Mouse (Mus musculus): ENCODE data around the gene Tmem107. TPM values are rescaled to one million over a fixed set of nuclear protein-coding genes. Genes with fewer than 3 reads are reported as not detected.

Tmem107 gene
- total and polyA plus RNA-seq, 2 experiments from 2014 or later: 28.6 to 135 TPM

- Histone ChIP-seq H3K4me3 (ENCODE audit: low read length) (no peak overlapping the region), H3K27ac (no peak overlapping the region), H3K4me1 (ENCODE audit: insufficient read depth, low read length) (peaks cover 8% of the 10 kb centered on the region; the same call in 1 of the 2 replicates), H3K27me3 (ENCODE audit: insufficient read depth, low read length) (no peaks in the 10 kb centered on the region), H3K9ac (replicated peaks; ENCODE audit: low read length) (no peak overlapping the region), H3K9me3 (ENCODE audit: low read length) (no peaks in the 10 kb centered on the region), H3K4me2 (ENCODE audit: low read depth, low read length) (no peak overlapping the region), H3K36me3 (ENCODE audit: insufficient read depth, low read length) (no peaks in the 10 kb centered on the region)
- 45% methylated on average over 2 of the region's 2 CpGs for WGBS
- no peak for TF ChIP-seq CTCF (IDR thresholded peaks at IDR 0.05; ENCODE audit: low read depth)
- ATAC-seq (no peak), DNase-seq (ENCODE audit: low spot score) (no peak)
These were observed 4.1 kb downstream of the Tmem107 start for GRCm38 (mm10) chr11:69074776-69075069.

GRCm38 (mm10) chr11:69075764-69076479 lies 5.3 kb downstream of the Tmem107 start:
- ATAC-seq: no peak
- Histone ChIP-seq H3K4me3 (ENCODE audit: low read length) (no peak overlapping the region), H3K27ac (no peak overlapping the region), H3K36me3 (ENCODE audit: insufficient read depth, low read length) (no peaks in the 10 kb centered on the region), H3K9ac (replicated peaks; ENCODE audit: low read length) (no peak overlapping the region), H3K9me3 (ENCODE audit: low read length) (no peaks in the 10 kb centered on the region), H3K4me1 (ENCODE audit: insufficient read depth, low read length) (peaks cover 6% of the 10 kb centered on the region; the same call in 1 of the 2 replicates), H3K27me3 (ENCODE audit: insufficient read depth, low read length) (no peaks in the 10 kb centered on the region), H3K4me2 (ENCODE audit: low read depth, low read length) (no peak overlapping the region)
- no peak for DNase-seq (ENCODE audit: low spot score)
- TF ChIP-seq CTCF (IDR thresholded peaks at IDR 0.05; ENCODE audit: low read depth): no peak
- WGBS: 48% methylated on average over 8 of the region's 9 CpGs

- TF ChIP-seq CTCF (IDR thresholded peaks at IDR 0.05; ENCODE audit: low read depth): no peak
- DNase-seq (ENCODE audit: low spot score) (peak; percentile 64), ATAC-seq (no peak)
- no peaks in the 10 kb centered on the region for H3K27me3 ChIP-seq (ENCODE audit: insufficient read depth, low read length)
- H3K9ac ChIP-seq (replicated peaks; ENCODE audit: low read length): no peak overlapping the region
- WGBS: 51% methylated on average over 5 of the region's 5 CpGs
- no peaks in the 10 kb centered on the region for H3K36me3 ChIP-seq (ENCODE audit: insufficient read depth, low read length)
- H3K4me1 ChIP-seq (ENCODE audit: insufficient read depth, low read length): peaks cover under 1% of the 10 kb centered on the region; the same call in 1 of the 2 replicates
- no peaks in the 10 kb centered on the region for H3K9me3 ChIP-seq (ENCODE audit: low read length)
- no peak overlapping the region for H3K4me2 ChIP-seq (ENCODE audit: low read depth, low read length)
- no peak overlapping the region for H3K4me3 ChIP-seq (ENCODE audit: low read length)
- no peak overlapping the region for H3K27ac ChIP-seq
These were observed 6.0 kb downstream of the Tmem107 start for GRCm38 (mm10) chr11:69076572-69076971.

GRCm38 (mm10) chr11:69077316-69077715 lies 6.7 kb downstream of the Tmem107 start:
- no peak overlapping the region for H3K4me3 ChIP-seq (ENCODE audit: low read length)
- H3K9ac ChIP-seq (replicated peaks; ENCODE audit: low read length): no peak overlapping the region
- no peaks in the 10 kb centered on the region; the same call in 1 of the 2 replicates for H3K4me1 ChIP-seq (ENCODE audit: insufficient read depth, low read length)
- H3K36me3 ChIP-seq (ENCODE audit: insufficient read depth, low read length): no peaks in the 10 kb centered on the region
- 90% methylated on average over 9 of the region's 9 CpGs for WGBS
- H3K27ac ChIP-seq: no peak overlapping the region
- DNase-seq (ENCODE audit: low spot score): no peak
- TF ChIP-seq CTCF (IDR thresholded peaks at IDR 0.05; ENCODE audit: low read depth): no peak
- no peaks in the 10 kb centered on the region for H3K9me3 ChIP-seq (ENCODE audit: low read length)
- ATAC-seq: no peak
- H3K27me3 ChIP-seq (ENCODE audit: insufficient read depth, low read length): no peaks in the 10 kb centered on the region
- no peak overlapping the region for H3K4me2 ChIP-seq (ENCODE audit: low read depth, low read length)

- Histone ChIP-seq H3K27ac (no peak overlapping the region), H3K4me2 (ENCODE audit: low read depth, low read length) (no peak overlapping the region), H3K36me3 (ENCODE audit: insufficient read depth, low read length) (no peaks in the 10 kb centered on the region), H3K9me3 (ENCODE audit: low read length) (no peaks in the 10 kb centered on the region), H3K4me3 (ENCODE audit: low read length) (no peak overlapping the region), H3K9ac (replicated peaks; ENCODE audit: low read length) (no peak overlapping the region), H3K4me1 (ENCODE audit: insufficient read depth, low read length) (no peaks in the 10 kb centered on the region), H3K27me3 (ENCODE audit: insufficient read depth, low read length) (no peaks in the 10 kb centered on the region)
- ATAC-seq: no peak
- TF ChIP-seq CTCF (IDR thresholded peaks at IDR 0.05; ENCODE audit: low read depth): no peak
- 82% methylated on average over 6 of the region's 6 CpGs for WGBS
- DNase-seq (ENCODE audit: low spot score): no peak
These were observed 7.4 kb downstream of the Tmem107 start for GRCm38 (mm10) chr11:69078041-69078440.

GRCm38 (mm10) chr11:69078805-69079438 lies 8.3 kb downstream of the Tmem107 start:
- ATAC-seq (no peak), DNase-seq (ENCODE audit: low spot score) (no peak)
- no peak for TF ChIP-seq CTCF (IDR thresholded peaks at IDR 0.05; ENCODE audit: low read depth)
- Histone ChIP-seq H3K36me3 (ENCODE audit: insufficient read depth, low read length) (no peaks in the 10 kb centered on the region), H3K4me1 (ENCODE audit: insufficient read depth, low read length) (no peaks in the 10 kb centered on the region), H3K9me3 (ENCODE audit: low read length) (no peaks in the 10 kb centered on the region), H3K27ac (no peak overlapping the region), H3K4me2 (ENCODE audit: low read depth, low read length) (no peak overlapping the region), H3K9ac (replicated peaks; ENCODE audit: low read length) (no peak overlapping the region), H3K4me3 (ENCODE audit: low read length) (no peak overlapping the region), H3K27me3 (ENCODE audit: insufficient read depth, low read length) (no peaks in the 10 kb centered on the region)
- 74% methylated on average over 5 of the region's 5 CpGs for WGBS
